Mouse (Mus musculus): ENCODE data around the gene Ccdc122.
"Not testable (repeated sequence)": the region's sequence is repeated elsewhere in the genome, so short reads cannot be mapped to it uniquely, and the experiment has no call there.

Ccdc122 gene

DNA sequence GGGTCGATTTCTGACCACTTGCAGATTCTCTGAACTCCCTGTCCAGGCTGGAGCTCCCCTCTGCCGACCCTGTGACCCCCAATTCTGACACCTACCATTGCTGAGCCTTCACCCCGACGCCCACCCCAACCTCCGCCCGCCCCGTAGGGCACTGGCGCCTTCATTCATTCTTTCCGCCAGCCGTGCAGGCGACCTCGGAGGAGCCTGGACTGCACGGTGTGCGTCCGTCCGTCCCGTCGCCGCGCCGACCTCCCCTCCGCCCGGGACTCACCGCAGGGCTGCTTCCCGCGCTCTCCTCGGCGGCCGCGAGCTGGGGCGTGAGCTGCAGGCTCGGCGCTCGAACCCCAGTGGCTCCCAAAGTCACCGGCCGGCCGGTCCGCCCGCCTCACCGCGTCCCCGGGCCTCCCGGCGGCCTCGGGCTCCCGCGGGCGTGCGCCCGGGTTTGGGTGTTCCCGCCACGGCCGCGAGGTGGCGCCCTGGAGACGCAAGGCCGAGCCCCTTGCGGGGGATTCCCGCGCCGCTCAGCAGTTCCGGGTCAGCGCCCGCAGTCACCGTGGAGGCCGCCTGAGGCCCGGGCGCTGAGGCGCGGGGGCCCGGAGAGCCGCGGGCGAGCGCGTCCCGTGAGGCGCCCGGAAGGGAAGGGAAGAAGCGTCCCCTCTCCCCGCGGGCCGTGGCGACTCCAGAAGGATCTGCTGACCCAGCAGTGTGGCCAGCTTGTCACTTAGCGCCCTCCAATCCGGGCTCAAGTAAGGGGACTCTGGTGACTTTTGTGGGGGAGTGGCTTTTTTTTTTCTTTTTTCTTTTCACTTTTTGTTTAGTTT, at the start of gene Ccdc122, which contains the start of gene Lacc1:
Ccdc122 (plus strand) TSS at position 547 of the 821 bp plus-strand sequence.
Lacc1 (minus strand) TSS at position 679 of the 821 bp plus-strand sequence.
- DNase-seq (ENCODE audit: low spot score) = no peak

DNA sequence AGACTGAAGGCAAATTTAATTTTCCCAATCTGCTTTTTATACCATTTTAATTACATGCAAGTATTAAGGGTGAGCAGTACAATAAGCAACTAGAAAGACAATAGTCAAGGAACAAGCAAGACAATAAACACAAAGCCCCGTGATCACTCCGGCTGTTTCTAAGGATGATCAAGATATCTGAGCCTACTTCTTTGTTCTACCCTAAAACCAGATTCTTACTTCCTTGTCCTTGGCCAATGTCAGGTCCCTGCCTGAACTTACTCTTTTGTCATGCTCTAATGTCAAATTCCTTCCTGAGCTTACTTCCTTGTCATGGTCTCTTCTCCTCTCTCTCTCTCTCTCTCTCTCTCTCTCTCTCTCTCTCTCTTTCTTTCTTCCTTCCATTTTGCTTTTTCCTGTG, 46.2 kb upstream of the Ccdc122 start:
- DNase-seq (ENCODE audit: low spot score) = not testable (repeated sequence)

DNA sequence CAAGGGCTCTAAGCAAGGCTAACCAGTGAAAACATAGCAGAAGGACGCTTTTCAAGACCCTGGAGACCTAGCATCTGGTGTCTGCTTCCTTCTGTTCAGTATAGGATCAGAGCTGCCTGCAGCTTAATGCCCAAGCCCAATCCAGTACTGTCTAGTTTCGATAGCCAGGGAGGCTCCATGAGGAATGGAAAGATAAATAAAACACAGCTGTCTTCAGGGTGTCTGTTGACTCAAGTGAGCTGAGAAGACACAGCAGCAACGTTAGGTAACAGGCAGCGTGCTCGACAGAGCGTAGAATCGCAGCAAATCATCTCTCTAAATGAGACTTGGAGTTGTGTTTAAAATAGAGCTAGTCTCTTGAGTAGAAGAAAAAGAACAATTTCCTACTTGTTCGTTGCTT, 31.8 kb upstream of the Ccdc122 start:
- DNase-seq (ENCODE audit: low spot score) = no peak

DNA sequence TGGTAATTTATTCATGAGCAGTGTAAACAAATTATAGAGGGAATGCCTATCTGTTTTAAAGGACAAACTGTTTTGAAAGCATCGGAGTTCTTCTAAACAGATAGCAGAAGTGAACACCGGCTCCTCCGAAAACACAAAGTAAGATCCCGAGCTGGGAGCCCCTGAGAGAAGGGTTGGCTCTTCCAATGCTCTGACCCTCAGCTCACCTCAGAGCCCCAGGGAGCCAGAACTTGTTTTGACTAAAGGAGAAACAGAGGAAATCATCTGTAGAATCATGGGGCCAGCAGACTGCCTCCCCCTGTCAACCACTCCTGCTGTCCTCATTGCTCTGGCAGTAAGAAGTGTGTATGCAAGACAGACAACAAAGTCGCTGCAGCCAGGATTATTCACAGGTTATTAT, 31.0 kb upstream of the Ccdc122 start:
- DNase-seq (ENCODE audit: low spot score) = no peak

DNA sequence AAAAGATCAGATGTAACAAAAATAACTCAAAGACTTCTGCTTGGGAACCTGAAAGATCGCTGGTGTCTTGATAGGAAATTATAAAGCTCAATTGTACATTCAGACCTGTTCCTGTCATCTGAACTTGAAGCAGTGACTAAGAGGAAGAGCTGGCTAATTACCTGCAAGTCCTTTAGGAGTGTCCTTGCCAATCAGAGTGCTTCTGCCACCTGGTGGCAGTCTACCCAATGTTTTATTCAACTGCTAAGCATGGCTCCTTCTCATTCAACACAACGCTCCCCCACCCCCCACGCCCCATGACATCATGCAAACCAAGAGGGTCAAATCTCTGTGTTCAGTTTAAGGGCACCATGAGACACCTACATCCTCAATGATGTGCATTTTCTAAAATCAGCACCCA, 28.3 kb upstream of the Ccdc122 start:
- peak; percentile 53 for DNase-seq (ENCODE audit: low spot score)

DNA sequence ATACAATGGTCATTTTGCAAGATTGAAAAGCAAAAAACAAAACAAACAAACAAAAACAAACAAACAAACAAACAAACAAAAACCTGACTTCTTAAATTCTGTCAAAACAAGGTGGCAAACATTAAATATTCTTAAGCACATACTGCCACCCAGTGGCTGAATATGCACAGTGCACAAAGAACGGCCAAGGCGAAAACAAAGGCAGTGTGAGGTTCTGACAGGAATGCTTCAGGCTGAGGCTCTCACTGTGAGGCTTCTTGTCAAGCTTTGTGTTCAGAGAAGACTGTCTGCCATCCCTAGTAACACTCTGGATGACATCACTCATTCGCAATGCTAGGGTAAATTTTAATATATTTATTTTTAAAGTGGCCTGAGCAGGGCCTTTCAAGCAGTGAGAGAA, 24.8 kb upstream of the Ccdc122 start:
- peak; percentile 76 for DNase-seq (ENCODE audit: low spot score)

DNA sequence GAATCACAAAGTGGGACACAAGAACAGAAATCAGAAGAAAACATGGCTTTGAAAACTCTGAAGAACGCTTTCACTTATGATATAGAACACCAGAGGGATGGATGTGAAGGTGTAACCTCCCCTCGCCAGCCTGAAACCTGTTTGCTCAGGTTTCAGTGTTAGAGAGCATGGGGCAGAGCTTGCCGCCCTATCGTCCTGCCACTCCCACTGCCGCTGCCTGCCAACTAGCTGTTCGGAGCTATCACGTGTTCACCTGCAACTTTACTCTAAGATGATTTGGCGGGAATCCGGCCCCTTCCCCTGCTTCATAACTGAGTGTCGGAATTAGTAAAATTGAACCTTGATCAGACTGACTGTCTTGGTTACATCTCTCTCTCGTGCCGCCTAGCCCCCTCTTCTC, 19.8 kb upstream of the Ccdc122 start:
- not testable (repeated sequence) for DNase-seq (ENCODE audit: low spot score)

DNA sequence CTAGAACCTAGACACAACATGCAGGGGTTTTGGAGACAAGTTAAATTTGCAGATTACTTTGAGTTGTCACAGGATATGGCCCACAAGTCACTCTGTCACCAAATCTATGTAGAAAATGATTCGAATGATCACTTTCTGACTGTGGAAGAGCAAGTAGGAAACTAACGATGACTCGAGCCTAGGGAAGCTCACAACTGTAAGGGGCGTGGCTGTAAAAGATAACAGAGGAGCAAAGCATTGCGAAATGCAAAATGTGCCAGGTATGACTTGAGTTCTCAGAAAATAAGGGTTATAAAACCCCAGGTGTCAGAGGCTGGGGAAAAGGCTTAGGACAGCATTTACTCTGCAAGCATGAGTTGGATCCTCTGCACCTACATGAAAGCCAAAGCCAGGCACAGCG, 19.4 kb upstream of the Ccdc122 start:
- no peak for DNase-seq (ENCODE audit: low spot score)

DNA sequence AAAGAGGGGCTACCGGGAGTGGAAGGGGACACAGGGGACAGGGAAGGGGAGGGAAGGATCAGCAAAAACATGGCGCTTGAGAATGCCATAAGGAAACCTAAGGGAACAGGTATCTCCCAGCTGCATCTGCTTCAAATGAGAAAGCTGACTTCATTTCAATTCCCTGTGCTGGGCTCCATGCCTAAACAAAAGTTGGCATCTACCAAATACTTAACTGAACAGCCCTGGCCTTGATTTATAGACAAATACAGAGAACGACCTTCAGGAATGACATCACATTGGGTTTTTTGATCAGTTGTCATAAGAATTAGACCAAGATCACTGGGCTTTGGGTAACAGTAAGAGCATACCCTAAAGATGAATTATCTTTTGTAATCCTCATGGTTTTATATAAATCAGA, 12.1 kb upstream of the Ccdc122 start:
- no peak for DNase-seq (ENCODE audit: low spot score)

DNA sequence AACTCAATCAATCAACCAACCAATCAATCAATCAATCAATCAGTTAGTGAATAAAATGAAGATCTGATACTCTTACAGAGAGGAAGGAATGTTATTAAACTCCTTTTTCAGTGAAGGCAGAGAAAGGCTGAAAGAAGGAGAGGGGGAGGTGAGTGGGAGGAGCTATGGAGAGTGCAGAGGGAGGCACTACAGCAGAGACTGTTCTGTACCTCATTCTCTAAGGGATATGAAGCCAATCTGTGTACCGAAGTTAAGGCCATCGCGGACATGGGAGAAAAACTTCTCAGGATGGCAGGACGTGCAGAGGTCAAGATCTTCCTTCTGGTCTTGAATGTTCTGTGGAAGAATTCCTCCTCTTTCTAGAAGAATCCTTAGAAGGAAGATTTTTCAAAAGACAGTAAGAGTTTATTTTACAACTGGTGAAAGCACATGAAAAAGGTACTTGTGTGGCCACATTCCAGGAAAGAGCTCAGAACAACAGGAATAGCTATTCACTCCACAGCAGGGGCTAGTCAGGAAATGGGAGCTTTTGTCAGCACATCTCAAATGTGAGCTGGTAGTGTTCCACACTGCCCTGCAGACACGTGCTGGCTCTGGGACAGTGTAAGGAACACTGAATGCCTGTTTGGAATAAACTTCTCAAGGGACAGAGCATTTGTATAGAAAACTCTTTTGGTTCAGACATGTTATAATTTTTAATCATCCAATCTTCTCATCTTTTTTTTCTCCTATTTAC, 7.1 kb upstream of the Ccdc122 start:
- no peak for DNase-seq (ENCODE audit: low spot score)

DNA sequence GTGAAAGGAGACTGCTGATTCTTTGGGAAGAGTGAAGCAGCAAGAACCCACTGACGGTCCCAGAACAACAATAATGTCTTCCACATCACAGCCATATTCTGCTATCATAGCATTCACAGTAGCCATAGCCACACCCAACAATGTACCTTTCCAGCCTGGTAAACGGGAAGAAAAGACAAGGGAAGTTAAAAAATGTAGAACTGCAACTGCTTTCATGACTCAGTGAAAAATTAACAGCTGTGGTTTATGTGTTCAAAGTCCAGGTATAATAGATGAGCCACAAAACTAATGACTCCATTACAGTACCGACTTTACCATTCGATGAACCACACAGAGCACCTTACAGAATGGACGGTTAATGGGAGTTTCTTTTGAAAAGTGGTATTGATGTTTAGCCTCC, 5.8 kb upstream of the Ccdc122 start:
- no peak for DNase-seq (ENCODE audit: low spot score)

DNA sequence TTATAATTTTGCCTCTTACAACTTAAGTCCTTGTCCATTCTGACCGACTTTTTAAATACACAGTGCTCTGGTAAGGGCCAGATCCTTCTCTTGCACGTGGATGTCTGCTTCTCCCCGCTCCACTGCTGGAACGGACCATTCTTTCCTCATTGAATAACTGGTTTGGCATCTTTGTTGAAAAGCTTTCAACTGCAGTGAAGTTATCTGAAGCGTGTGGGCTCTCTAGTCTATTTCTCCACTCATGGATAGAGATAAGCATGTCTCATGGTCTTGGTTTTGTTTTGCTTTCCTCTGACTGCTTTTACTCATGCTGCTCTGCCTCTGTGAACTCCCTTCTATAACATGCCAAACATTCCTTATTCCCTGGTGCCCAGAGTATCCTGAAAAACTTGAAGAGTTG, 4.1 kb upstream of the Ccdc122 start:
- no peak for DNase-seq (ENCODE audit: low spot score)

DNA sequence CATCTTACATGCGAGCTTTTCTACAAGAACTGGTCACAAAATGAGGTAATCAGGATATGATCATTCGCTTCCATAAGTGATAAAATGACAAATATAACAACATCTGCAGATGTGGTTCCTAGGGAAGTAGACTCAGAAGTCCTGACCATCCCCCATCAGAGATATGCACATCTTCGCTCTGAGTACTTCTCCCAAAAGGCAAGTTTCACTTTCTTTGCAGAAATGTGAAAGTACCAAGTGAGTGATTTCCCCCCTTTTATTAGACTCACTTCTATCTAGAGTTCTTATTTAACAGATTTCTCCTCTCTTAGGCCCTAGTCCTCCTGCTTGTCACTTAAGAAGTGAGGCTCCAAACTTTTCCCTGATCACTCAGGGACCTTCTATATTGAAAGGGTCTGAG, 3.2 kb upstream of the Ccdc122 start:
- no peak for DNase-seq (ENCODE audit: low spot score)

DNA sequence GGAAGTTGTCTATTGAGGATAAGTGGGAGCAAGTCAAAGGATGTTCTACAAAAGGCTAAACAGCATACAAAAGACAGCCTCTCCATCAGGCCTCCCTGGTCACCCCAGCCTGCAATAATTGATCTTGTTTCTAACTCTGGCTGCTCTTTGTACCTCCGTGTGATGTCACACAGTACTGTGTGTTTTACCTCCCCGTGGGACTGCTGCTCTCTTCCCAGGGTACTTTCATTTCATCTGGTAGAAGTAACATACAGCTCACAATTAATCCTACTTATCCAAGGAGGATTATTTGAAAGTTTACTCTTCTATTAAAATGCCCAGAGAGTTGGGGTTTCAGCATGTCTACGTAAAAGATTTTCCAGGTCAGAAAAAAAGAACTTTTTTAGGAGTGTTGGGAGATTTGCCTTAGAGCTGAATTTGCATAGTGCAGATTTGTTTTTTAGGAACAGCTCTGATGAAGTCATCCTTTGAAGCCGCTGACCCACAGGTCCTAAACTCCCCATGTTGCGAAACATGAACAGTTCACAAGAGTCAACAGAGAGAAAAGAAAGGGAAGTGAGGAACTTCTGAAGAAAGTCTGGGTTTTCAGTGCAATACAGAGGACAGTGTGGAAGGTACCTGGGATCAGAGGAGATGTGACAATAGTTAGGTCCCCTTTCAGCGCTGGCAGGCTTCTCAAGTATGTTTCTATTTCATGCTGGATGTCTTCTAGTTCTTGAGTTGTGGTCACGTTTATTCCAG, 2.2 kb upstream of the Ccdc122 start:
- no peak for DNase-seq (ENCODE audit: low spot score)

DNA sequence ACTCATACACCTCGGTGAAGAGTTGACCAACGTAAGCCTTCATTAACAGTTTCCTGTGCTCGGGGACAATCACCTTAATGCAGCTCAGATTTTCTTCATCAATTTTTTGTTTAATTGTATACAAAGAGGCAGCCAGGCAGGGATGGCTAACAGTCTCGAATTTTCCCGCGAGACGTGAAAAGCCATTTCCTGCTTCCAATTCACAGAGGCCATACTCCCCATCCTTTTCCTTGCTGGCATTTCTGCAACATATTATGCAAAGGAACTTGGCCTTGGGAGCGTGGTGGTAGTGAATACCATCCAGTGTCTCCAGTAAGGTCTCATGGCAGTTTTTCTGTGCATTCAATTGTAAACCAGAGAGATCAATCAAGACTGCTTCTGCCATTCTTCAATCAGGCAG, 1.6 kb upstream of the Ccdc122 start:
- no peak for DNase-seq (ENCODE audit: low spot score)

DNA sequence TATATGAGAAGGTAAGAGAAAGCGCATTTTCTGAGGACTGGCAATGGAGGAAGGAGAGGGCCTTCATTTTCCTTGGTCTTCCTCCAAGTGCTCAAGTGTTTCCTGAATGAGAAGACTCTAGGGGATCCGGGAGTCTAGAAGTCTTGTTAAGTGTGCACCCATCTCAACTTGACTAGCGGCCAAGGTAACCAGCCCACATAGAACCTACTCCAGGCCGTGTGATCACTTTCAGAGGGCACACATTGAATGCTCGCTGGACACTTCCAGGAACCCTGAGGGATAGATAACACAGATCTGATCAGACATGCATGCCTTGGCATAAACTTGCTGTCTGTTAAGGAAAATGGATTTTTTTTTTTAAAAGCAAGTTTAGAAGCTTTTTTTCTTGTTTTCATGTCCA, 758 bp downstream of the Ccdc122 start:
- no peak for DNase-seq (ENCODE audit: low spot score)

DNA sequence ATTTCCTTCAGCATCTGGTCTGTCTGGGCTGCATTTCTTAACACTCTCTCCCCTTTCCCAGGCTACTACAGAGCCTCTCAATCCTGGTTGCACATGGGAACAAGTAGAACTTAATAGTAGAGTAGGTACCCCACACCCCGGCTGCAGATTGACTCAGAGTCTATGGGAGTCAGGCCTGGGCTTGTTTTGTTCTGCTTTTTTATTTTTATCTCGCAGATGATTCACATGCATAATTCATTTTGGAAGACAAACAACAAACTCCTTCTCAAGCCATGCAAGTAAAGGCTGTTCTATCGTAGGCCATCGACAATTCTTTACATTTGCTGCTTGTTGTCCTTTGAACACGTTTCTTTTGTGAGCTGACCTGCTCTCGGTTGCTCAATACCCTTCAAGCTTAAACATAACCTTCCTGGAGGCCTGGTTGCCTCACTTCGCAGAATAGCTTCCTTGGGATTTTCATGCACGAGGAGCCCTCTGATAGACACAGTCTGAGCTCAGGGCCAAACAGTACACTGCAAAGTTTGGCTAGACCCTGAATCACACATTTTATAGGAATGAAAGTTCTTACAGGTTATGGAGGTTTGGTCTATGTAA, 1.4 kb downstream of the Ccdc122 start:
- DNase-seq (ENCODE audit: low spot score) = no peak

DNA sequence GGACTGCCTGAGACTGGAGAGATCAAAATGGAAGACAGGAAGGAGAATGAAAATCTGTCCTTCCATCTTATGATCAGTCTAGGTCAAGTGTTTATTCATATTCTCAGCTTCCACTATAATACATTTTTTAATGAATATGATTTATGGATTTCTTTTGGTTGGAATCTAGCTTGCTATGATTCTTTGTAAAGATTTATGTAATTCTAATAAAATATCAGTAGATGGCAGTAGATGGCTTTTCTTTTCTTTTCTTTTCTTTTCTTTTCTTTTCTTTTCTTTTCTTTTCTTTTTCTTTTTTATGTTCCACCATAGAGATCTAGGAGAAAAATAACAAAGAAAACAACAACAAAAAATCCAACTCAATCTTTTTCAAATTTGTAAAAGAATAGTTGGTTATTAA, 16.7 kb downstream of the Ccdc122 start:
- DNase-seq (ENCODE audit: low spot score) = no peak

DNA sequence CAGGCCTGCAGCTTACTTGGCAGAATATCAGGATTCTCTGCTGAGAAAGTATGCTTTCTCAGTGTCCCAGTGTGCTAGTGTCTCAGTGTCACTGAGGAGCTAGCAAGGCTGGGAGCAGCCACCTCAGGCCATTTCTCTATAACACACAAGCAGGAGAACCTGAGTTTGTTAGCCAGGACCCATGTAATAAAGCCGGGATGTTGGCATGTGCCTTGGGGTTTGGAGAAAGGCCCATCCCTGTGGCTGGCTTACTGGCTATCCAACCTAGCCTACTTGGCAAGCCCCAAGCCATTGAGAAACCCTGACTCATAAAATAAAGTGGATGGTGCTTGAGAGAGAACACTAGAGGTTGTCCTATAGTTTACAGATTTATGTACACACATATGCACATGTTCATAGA, 32.8 kb downstream of the Ccdc122 start:
- DNase-seq (ENCODE audit: low spot score) = no peak

DNA sequence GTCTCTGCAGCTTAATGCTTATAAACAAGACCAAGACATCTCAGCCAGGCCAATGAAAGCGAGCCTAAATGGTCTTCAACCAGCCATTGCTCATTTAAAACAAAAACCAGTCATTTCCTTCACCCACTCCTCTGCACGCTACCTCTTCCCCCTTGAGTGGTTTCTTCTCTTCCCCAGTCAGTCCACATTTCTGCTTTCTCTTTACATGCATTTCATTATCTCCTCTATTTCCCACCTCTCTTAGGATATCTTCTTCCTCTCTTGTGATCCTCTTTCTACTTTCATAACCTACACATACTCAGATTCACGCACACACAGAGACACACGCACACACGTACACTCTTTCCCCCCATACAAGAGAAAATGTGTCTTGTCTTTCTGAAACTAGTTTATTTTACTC, 44.7 kb downstream of the Ccdc122 start:
- DNase-seq (ENCODE audit: low spot score) = no peak

DNA sequence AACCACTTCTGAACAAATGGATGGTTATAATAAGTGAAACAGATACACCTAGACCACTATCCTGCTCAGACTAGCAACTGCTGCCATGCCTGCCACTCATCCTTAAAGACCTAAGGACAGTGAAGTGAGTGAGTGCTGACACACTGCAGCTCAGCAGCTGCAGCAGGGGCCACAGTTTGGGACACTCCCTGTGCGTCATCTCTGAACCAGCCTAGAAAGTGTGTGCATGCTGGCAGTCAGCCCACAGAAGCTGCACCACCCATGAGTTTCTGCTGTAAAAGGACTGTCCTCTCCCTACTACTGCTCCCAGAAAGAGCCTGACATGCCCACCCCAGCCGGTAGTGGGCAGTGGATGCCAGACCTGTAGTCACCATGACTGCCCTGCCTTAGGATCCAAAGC, 63.7 kb downstream of the Ccdc122 start:
- no peak for DNase-seq (ENCODE audit: low spot score)

DNA sequence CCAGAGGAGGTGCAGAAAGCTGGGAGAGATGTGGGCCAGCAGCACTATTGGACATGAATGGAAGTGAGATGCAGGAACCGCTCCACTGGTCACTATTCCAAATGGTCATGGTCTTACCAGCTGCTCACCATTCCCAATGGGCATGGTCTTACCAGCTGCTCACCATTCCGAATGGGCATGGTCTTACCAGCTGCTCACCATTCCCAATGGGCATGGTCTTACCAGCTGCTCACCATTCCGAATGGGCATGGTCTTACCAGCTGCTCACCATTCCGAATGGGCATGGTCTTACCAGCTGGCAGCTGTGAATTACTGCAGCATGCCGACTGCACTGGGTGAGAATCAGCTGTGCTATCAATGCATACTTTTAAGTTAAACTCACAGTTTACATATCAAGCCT, 74.0 kb downstream of the Ccdc122 start:
- DNase-seq (ENCODE audit: low spot score) = not testable (repeated sequence)

Measured in layer of hippocampus, adult 9-10 months (tissue).